Mouse (Mus musculus) kidney, adult 9 months (tissue): ENCODE results near the gene Esp22.
"Not testable (repeated sequence)": the region's sequence is repeated elsewhere in the genome, so short reads cannot be mapped to it uniquely, and the experiment has no call there.

Experiments used
- DNase-seq: peaks from one replicate; pipeline ENCODE4 v3.0.0; 2022

Esp22 gene

GRCm38 (mm10) chr17:39095034-39095433 lies at the start of gene Esp22:
Gene Esp22, plus strand, starts transcription at chr17:39095334.
- DNase-seq: no peak

- DNase-seq: no peak
Measured at GRCm38 (mm10) chr17:39063641-39064040, 31.5 kb upstream of the Esp22 start.

GRCm38 (mm10) chr17:39076937-39077336 lies 18.2 kb upstream of the Esp22 start, which contains the start of gene Esp23:
Gene Esp23, minus strand, starts transcription at chr17:39077037.
- no peak for DNase-seq

GRCm38 (mm10) chr17:39107126-39107525 lies 12.0 kb downstream of the Esp22 start:
- not testable (repeated sequence) for DNase-seq

- not testable (repeated sequence) for DNase-seq
Measured at GRCm38 (mm10) chr17:39129156-39129555, 34.0 kb downstream of the Esp22 start.
